8 mouse cellular contexts compared by ENCODE assay signal in genomic region chr9:37626103-37626567, GRCm38 (mm10). TPM values are rescaled to one million over a fixed set of nuclear protein-coding genes. Genes with fewer than 3 reads are reported as not detected.
DNase-seq lines count a peak whose midpoint lies in the region; ATAC-seq lines count a peak whose summit lies in the region.

No protein-coding gene starts in this region.

- ATAC-seq in activated CD4-positive, CD25-positive, alpha-beta regulatory T cell, adult 4 months = no peak

- peak; percentile 5 for DNase-seq in embryo, embryonic 11 days
- no peak for DNase-seq in embryo, embryonic 9.5 days (ENCODE audit: extremely low spot score)
- DNase-seq in retina, embryonic 14.5 days (ENCODE audit: low spot score) = peak; percentile 3
- DNase-seq in retina, postnatal 1 day = no peak
- DNase-seq in layer of hippocampus, postnatal 10 days (ENCODE audit: low spot score in 2 of 2) = peak; percentile 18 to 40
- DNase-seq in right cerebral cortex, adult 2 months (ENCODE audit: low spot score in 2 of 2) = peak; percentile 41 to 56
- no peak for DNase-seq in thymus, postnatal 14 days

RNA-seq across cellular contexts. Expression of gene Spa17, which starts 12.6 kb away (rescaled TPM):
- 1 to 10 TPM; 2.2 TPM for total RNA-seq in layer of hippocampus, postnatal 10 days (2021)
- polyA plus RNA-seq in activated CD4-positive, CD25-positive, alpha-beta regulatory T cell, adult 4 months (2017; shearing (Covaris generic)) = 1 to 10 TPM in 1 of 2 experiments, not detected in 1; 1.4 TPM

RNA-seq across cellular contexts. Expression of gene Tbrg1, which starts 31.0 kb away (rescaled TPM):
- 10 to 100 TPM; 53.4 to 55.6 TPM for total RNA-seq in layer of hippocampus, postnatal 10 days (2021)
- polyA plus RNA-seq in activated CD4-positive, CD25-positive, alpha-beta regulatory T cell, adult 4 months (2017; shearing (Covaris generic)) = 100 to 1,000 TPM; 200 to 207 TPM

RNA-seq across cellular contexts. Expression of gene Panx3, which starts 42.9 kb away (rescaled TPM):
- total RNA-seq in layer of hippocampus, postnatal 10 days (2021) = not detected
- not detected for polyA plus RNA-seq in activated CD4-positive, CD25-positive, alpha-beta regulatory T cell, adult 4 months (2017; shearing (Covaris generic))

Comparison
In these comparisons a context has a peak if more than half of its experiments do, and no peak if none do; other contexts are left out.
1. DNase-seq: peak in embryo, embryonic 11 days (single experiment), retina, embryonic 14.5 days (single experiment), layer of hippocampus, postnatal 10 days (2 of 2) and right cerebral cortex, adult 2 months (2 of 2); none in embryo, embryonic 9.5 days (single experiment), retina, postnatal 1 day (single experiment) and thymus, postnatal 14 days (single experiment).